Mouse (Mus musculus): ENCODE results near the gene Mettl1. TPM values are rescaled to one million over a fixed set of nuclear protein-coding genes. Genes with fewer than 3 reads are reported as not detected.

The Mettl1 gene
- total RNA-seq, 2 experiments from 2014 or later, result 7.6 to 8.6 TPM

DNA sequence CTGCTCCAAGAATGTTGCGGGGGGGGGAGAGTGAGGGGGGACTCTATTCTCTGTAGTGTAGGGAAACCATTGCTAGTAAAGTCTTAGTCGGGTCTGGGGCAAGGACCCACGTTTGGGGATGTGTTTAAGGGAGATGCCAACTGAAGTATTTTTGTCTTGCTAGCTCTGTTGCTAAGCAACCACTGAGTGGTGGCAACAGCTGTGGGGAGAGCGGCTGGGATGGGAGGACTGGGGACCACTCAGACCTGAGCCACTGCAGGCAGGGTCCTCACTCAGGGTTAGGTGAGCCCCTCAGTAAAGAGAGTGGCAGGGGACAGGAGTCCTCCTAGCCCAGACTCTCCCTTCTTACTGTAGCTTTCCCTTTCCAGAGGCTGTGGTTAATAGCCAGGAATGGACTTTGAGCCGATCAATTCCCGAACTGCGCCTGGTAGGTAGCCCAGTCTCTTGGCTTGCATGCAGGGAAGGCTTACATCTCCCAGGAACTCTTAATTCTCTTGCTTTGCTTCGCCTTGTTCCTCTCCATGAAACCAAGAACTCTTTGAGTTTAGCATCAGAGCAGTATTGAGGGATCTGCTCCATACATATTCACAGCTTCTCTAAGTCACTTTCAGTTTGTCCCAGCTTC is 40.9 kb downstream of the Mettl1 start:
- DNase-seq, result no peak
- intact Hi-C loops (cut with DNase I), result no loop called here

GRCm38 (mm10) chr10:127083292-127083914 is 42.2 kb downstream of the Mettl1 start:
- no peak for DNase-seq
- intact Hi-C loops (cut with DNase I), result no loop called here

GRCm38 (mm10) chr10:127083915-127084306 is 42.7 kb downstream of the Mettl1 start:
- intact Hi-C loops (cut with DNase I), result no loop called here
- DNase-seq, result no peak

- intact Hi-C loops (cut with DNase I), result no loop called here
- no peak for DNase-seq
Observed at GRCm38 (mm10) chr10:127085052-127085451, 43.8 kb downstream of the Mettl1 start.

- DNase-seq, result no peak
- intact Hi-C loops (cut with DNase I), result no loop called here
Observed at GRCm38 (mm10) chr10:127085633-127086032, 44.4 kb downstream of the Mettl1 start.

DNA sequence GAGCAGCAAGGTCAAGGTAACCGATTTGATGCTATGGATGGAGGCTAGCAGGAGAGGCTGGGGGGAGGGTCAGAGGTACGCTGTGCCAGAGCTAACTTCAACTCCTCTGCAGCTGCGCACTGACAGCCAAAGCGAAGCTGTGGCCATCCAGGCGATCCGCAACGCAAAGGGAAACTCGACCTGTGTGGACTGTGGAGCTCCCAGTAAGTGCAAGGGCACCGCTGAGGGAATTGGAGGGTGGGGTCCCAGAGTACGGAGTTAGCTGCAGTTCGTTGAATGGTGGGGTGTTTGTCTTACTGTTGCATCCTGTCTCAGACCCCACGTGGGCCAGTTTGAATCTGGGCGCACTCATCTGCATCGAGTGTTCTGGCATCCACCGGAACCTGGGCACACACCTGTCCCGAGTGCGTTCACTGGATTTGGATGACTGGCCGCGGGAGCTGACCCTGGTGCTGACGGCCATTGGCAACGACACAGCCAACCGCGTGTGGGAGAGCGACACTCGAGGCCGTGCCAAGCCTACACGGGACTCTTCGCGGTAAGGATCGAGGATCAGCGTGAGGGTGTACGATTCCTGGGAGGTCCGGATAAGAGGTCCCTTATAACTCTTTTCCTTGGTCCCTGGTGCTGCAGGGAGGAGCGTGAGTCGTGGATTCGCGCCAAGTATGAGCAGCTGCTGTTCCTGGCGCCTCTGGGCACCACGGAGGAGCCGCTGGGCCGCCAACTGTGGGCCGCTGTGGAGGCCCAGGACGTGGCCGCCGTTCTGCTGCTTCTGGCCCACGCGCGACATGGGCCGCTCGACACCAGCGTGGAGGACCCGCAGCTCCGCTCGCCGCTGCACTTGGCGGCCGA is 49.6 kb downstream of the Mettl1 start:
- intact Hi-C loops (cut with DNase I), result no loop called here
- peak; percentile 68 to 73 for DNase-seq

DNA sequence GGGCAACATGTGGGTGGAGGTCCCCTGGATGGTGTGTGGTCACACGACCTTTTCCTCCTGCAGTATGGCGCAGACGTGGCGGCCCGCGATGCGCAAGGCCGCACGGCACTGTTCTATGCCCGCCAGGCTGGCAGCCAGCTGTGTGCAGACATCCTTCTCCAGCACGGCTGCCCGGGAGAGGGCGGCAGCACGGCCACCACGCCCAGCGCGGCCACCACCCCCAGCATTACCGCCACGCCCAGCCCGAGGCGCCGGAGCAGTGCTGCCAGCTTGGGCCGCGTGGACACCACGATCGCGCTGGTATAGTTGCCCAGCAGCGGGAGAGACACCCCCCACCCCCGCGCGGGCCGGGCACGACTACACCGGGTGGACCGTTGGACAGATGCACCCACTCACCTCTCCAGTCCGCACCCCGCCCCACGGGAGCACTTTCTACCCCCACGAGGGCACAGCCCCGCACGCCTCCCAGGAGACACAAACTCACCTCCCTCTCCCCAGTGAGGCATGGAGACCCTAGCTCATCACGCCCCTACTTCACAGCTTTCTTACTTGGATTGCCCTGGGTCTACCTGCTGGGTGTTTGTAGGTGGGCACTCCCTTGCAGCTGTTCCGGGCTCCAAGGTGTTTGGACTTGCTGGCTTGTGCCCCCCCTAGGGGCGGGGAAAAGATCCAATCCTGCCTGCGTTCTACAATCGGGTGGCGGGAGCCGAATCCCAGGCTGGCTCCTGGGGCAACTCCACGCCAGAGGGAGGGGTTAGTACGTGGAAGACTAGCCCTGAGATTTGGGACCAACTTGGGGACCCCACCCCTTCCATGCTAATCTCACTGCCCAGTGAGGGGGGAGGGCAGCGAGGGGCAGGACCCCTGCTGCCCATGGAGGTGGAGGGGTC is 50.5 kb downstream of the Mettl1 start:
- intact Hi-C loops (cut with DNase I), result no loop called here
- DNase-seq, result peak in 1 of 2 experiments; percentile 40

DNA sequence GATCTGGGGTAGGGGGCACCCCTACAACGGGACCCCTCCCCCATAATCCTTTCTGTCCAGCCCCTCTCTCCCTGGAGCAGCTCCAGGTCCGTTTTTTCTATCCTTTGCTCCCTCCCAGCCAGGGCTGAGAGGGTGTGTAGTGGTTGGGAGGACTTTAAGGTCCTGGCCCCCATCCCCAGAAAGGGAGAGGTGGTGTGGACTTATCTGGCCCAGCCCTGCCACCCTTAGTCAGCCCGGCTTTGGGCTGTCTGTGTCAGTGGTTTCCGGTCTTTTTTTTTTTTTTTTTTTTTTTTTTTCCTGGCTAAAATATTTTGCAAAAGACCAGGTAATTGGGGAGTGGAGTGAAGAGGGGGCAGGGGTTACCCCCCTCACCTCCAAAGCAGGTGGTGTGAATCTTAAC is 51.5 kb downstream of the Mettl1 start:
- no peak for DNase-seq
- intact Hi-C loops (cut with DNase I), result no loop called here

GRCm38 (mm10) chr10:127094382-127094802 is 53.2 kb downstream of the Mettl1 start:
- peak in 1 of 2 experiments; percentile 21 for DNase-seq

More at GRCm38 (mm10) chr10:127094382-127094802, 53.2 kb downstream of the Mettl1 start:
- intact Hi-C loops (cut with DNase I), result no loop called here

Small RNA genes lying within 50 kb of the gene (microRNA-seq; reads per million reads assigned to microRNA genes)
- gene Mir26a-2 (55.7 to 139 reads per million in 2 experiments), gene Mir546 (0.24 to 1.0 reads per million in 2 experiments)

Other genes with a start within 250 kb of the Mettl1 start
- gene Atp23, start 140.1 kb upstream of the Mettl1 start, total RNA-seq (2021), result 1 to 10 TPM; 2.4 to 4.0 TPM
- gene Ctdsp2, start 62.7 kb upstream of the Mettl1 start, total RNA-seq (2021), result 100 to 1,000 TPM; 131 to 149 TPM
- under 1 TPM; 0.14 to 0.17 TPM for gene Avil, start 40.7 kb upstream of the Mettl1 start, total RNA-seq (2021)
- gene Tsfm, start 10.6 kb upstream of the Mettl1 start, total RNA-seq (2021), result 10 to 100 TPM; 53.1 to 66.2 TPM
- gene Eef1akmt3, start 99 bp downstream of the Mettl1 start, total RNA-seq (2021), result under 1 TPM; 0.12 to 0.17 TPM
- under 1 TPM; 0.22 to 0.29 TPM for gene Cyp27b1, start 6.8 kb downstream of the Mettl1 start, total RNA-seq (2021)
- gene March9, start 18.8 kb downstream of the Mettl1 start, total RNA-seq (2021), result 1 to 10 TPM; 1.7 to 2.9 TPM
- gene Cdk4, start 22.1 kb downstream of the Mettl1 start, total RNA-seq (2021), result 100 to 1,000 TPM; 154 to 196 TPM
- gene Tspan31, start 28.9 kb downstream of the Mettl1 start, total RNA-seq (2021), result 10 to 100 TPM; 50.0 to 53.8 TPM
- 1 to 10 TPM; 5.5 to 8.3 TPM for gene Agap2, start 33.9 kb downstream of the Mettl1 start, total RNA-seq (2021)
- 10 to 100 TPM; 36.7 to 37.8 TPM for gene Os9, start 79.7 kb downstream of the Mettl1 start, total RNA-seq (2021)
- gene B4galnt1, start 123.8 kb downstream of the Mettl1 start, total RNA-seq (2021), result 1 to 10 TPM; 3.6 to 3.8 TPM
- 10 to 100 TPM; 40.8 to 48.0 TPM for gene Slc26a10, start 139.2 kb downstream of the Mettl1 start, total RNA-seq (2021)
- 10 to 100 TPM; 20.8 to 21.0 TPM for gene Arhgef25, start 148.7 kb downstream of the Mettl1 start, total RNA-seq (2021)
- gene Dtx3, start 154.3 kb downstream of the Mettl1 start, total RNA-seq (2021), result 10 to 100 TPM; 48.4 to 52.2 TPM
- gene Pip4k2c, start 170.2 kb downstream of the Mettl1 start, total RNA-seq (2021), result 10 to 100 TPM; 26.4 to 28.7 TPM
- under 1 TPM; 0.42 to 0.89 TPM for gene Kif5a, start 221.9 kb downstream of the Mettl1 start, total RNA-seq (2021)
- 100 to 1,000 TPM; 166 to 167 TPM for gene Dctn2, start 225.0 kb downstream of the Mettl1 start, total RNA-seq (2021)
- 10 to 100 TPM; 34.2 to 35.5 TPM for gene Mbd6, start 247.6 kb downstream of the Mettl1 start, total RNA-seq (2021)